Mouse (Mus musculus) T-cell, adult 66 days (primary cell): ENCODE measurements around the gene Gm16427. TPM values are rescaled to one million over a fixed set of nuclear protein-coding genes. Genes with fewer than 3 reads are reported as not detected.

Experiments
- total RNA-seq, 2 experiments: library from RNA; stranded (reverse); gene quantifications; 3 replicates in 1 of 2; 4 replicates in 1 of 2; pipeline ENCODE4 v1.2.4; 2023

Gene Gm16427
- total RNA-seq, result not detected

DNA sequence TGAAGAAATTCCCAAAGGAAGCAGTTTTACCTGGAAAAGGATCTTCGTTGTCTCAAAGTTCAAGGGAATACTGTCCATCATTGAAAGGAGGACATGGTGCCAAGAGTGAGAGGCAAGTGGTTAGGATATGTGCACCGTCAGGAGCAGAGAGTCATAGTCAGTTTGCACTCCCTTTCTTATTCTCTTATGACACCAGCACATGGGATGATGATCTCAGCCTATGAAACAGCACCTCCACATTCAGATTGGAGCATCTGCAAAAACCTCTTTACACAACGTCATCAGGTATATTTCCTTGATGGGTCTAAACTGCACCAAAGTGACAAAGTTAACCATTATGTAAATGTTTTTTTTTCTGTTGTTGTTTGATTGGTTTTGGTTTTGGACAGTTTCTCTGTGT, at the start of gene Gm16427:
Gm16427 (minus strand) TSS at position 101 of the 400 bp plus-strand sequence.

Other genes with a start within 250 kb of the Gm16427 start
- gene C87414, start 131.4 kb upstream of the Gm16427 start, total RNA-seq, result not detected